Mouse (Mus musculus) liver, embryonic 12.5 days (tissue): ENCODE results near the gene Slc25a19. TPM values are rescaled to one million over a fixed set of nuclear protein-coding genes. Genes with fewer than 3 reads are reported as not detected.

ENCODE experiments used
- ATAC-seq: fragments of 200-750 bp; cut with Nextera tagmentation; 2 replicates; pipeline ENCODE4 v1.8.0; 2017; ENCODE audit warnings: moderate number of reproducible peaks, mild to moderate bottlenecking, moderate library complexity
- H3K27ac ChIP-seq: fragments of 300-500 bp; sonication (generic); 2 replicates; pipeline ENCODE4 v1.5.1; 2016; ENCODE audit warnings: mild to moderate bottlenecking
- H3K27me3 ChIP-seq: fragments of 300-500 bp; sonication (generic); replicated peaks from 2 replicates; pipeline ENCODE4 v1.6.1; 2016; ENCODE audit warnings: mild to moderate bottlenecking, moderate library complexity
- H3K36me3 ChIP-seq: fragments of 300-500 bp; sonication (generic); 2 replicates; pipeline ENCODE4 v1.6.1; 2016; ENCODE audit warnings: mild to moderate bottlenecking, moderate library complexity
- H3K4me1 ChIP-seq: fragments of 300-500 bp; sonication (generic); 2 replicates; pipeline ENCODE4 v1.6.1; 2016
- H3K4me2 ChIP-seq: fragments of 300-500 bp; sonication (generic); 2 replicates; pipeline ENCODE4 v1.6.1; 2016; ENCODE audit warnings: mild to moderate bottlenecking, moderate library complexity
- H3K4me3 ChIP-seq: fragments of 300-500 bp; sonication (generic); 2 replicates; pipeline ENCODE4 v1.5.1; 2016; ENCODE audit warnings: mild to moderate bottlenecking, moderate library complexity
- H3K9ac ChIP-seq: fragments of 300-500 bp; sonication (generic); 2 replicates; pipeline ENCODE4 v1.6.1; 2016; ENCODE audit warnings: mild to moderate bottlenecking, moderate library complexity
- H3K9me3 ChIP-seq: fragments of 300-500 bp; sonication (generic); replicated peaks from 2 replicates; pipeline ENCODE4 v1.6.1; 2016; ENCODE audit warnings: mild to moderate bottlenecking, moderate library complexity
- WGBS: fragments of 180-500 bp; shearing (Covaris S2); methylation state at CpG from one replicate; pipeline ENCODE4 v1.1.7; 2016; ENCODE audit not compliant: insufficient replicate concordance; 5-methylcytosine and 5-hydroxymethylcytosine counted together
- polyA plus RNA-seq: library from polyadenylated mRNA; unstranded; fragments of >200 nt; fragmentation: Nextera tagmentation; extraction: Ambion mirVana; gene quantifications from 2 replicates; pipeline ENCODE4 v1.2.1, GENCODE M21; 2016

Slc25a19 gene
- polyA plus RNA-seq, 1 experiment from 2014 or later, result 15.7 TPM

DNA sequence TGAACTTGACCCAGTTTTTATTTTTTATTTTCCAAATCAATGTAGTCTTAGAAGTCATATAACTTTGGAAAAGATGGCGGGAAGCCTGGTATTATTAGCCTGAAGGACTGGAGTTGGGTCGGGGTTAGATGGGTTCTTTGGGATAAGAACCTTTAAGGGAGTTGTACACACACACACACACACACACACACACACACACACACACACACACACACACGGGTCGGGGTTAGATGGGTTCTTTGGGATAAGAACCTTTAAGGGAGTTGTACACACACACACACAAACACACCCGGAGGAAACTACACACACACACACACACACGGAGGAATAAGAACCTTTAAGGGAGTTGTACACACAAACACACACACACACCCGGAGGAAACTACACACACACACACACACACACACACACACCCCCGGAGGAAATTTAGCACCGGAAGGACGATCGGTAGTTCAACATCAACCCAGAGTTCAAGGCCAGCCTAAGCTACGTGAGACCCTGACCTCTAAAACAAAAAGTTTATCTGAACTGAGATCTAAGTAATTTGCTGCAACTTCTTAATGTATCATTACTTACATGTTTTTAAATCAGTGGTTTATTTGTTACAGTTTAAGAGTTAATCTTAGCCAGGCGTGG is 488 bp upstream of the Slc25a19 start:
- Histone ChIP-seq H3K4me2 (peak overlapping the region; percentile 94), H3K9me3 (no peaks in the 10 kb centered on the region), H3K27me3 (no peaks in the 10 kb centered on the region), H3K36me3 (peaks cover 10% of the 10 kb centered on the region), H3K27ac (peak overlapping the region; percentile 72), H3K9ac (peak overlapping the region; percentile 72), H3K4me3 (peak overlapping the region; percentile 77), H3K4me1 (peaks cover 37% of the 10 kb centered on the region)
- WGBS, result 42% methylated on average over 13 of the region's 13 CpGs
- ATAC-seq, result peak; percentile 10

DNA sequence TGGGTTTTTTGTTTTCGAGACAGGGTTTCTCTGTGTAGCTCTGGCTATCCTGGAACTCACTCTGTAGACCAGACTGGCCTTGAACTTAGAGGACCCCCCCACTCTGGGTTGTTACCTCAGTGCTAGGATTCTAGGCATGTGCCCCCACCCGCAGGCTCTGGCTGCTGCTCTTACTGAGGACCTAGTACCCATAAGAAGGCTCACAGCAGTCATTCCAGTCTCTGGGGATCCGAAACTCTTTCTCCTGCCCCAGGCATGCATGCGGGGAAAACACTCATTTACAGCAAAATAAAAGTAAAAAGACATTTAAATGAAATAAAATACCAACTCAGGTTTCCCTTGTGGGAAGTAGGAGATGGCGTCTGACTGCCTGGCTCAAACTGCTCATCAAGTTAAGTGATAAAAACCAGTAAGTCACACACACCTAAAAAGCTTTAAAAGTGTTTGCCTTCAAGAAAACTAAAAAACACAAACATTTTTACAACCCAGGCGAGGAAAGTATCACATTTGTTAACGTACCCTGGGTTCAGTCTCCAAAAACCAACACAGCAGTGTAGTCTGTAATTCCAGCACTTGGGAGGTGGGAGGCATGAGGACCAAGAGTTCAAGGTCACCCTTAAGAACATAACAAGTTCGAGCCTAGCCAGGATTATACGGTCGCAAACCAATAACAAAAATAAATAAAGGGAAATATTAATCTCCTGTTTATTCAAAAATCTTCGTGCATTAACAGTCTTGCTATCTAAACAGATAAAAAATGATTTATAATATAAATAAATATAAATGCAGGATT is 1.1 kb downstream of the Slc25a19 start:
- peak overlapping the region; percentile 94 for H3K4me2 ChIP-seq
- peak overlapping the region; percentile 80 for H3K27ac ChIP-seq
- peaks cover 37% of the 10 kb centered on the region for H3K4me1 ChIP-seq
- 50% methylated on average over 11 of the region's 11 CpGs for WGBS
- H3K9ac ChIP-seq, result peak overlapping the region; percentile 80
- no peaks in the 10 kb centered on the region for H3K27me3 ChIP-seq
- peaks cover 24% of the 10 kb centered on the region for H3K36me3 ChIP-seq
- no peak for ATAC-seq
- no peaks in the 10 kb centered on the region for H3K9me3 ChIP-seq
- peak overlapping the region; percentile 77 for H3K4me3 ChIP-seq

DNA sequence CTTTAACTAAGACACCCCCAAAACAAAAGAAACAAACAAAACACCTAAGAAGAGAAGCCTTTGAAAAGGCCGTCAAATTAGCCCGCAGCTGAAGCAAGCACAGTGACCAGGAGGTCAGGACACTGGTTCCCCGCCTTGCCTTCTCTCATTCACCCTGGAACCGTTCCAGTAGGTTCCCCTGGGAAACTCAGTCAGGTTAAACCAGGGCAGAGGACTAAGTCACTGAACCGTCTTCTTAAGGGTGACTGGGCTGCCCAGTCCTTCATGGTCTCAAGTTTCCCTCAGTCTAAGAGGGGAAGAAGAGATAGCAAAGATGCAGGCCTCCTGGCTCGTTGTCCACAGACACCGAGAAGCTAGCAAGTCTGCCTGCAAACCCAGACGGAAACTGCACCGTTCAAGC is 2.2 kb downstream of the Slc25a19 start:
- WGBS, result 83% methylated on average over 9 of the region's 9 CpGs

GRCm38 (mm10) chr11:115623487-115624070 is 4.5 kb downstream of the Slc25a19 start:
- Histone ChIP-seq H3K27ac (no peak overlapping the region), H3K4me2 (no peak overlapping the region)

More for the DNA sequence above, 2.2 kb downstream of the Slc25a19 start:
- peaks cover 29% of the 10 kb centered on the region for H3K36me3 ChIP-seq
- H3K27ac ChIP-seq, result no peak overlapping the region
- ATAC-seq, result no peak
- H3K9me3 ChIP-seq, result no peaks in the 10 kb centered on the region
- H3K4me3 ChIP-seq, result no peak overlapping the region
- H3K4me1 ChIP-seq, result peaks cover 26% of the 10 kb centered on the region
- H3K9ac ChIP-seq, result no peak overlapping the region
- no peak overlapping the region for H3K4me2 ChIP-seq
- no peaks in the 10 kb centered on the region for H3K27me3 ChIP-seq

GRCm38 (mm10) chr11:115619949-115620348 is 8.1 kb downstream of the Slc25a19 start:
- H3K9ac ChIP-seq, result no peak overlapping the region
- no peaks in the 10 kb centered on the region for H3K27me3 ChIP-seq
- H3K4me2 ChIP-seq, result no peak overlapping the region
- ATAC-seq, result no peak
- no peaks in the 10 kb centered on the region for H3K9me3 ChIP-seq
- H3K36me3 ChIP-seq, result peaks cover 80% of the 10 kb centered on the region
- peaks cover 13% of the 10 kb centered on the region for H3K4me1 ChIP-seq
- no peak overlapping the region for H3K4me3 ChIP-seq
- WGBS, result 92% methylated on average over 7 of the region's 7 CpGs
- H3K27ac ChIP-seq, result no peak overlapping the region

More at GRCm38 (mm10) chr11:115623487-115624070, 4.5 kb downstream of the Slc25a19 start:
- ATAC-seq, result no peak
- WGBS, result 76% methylated on average over 9 of the region's 9 CpGs
- Histone ChIP-seq H3K4me3 (no peak overlapping the region), H3K9ac (no peak overlapping the region), H3K4me1 (peaks cover 20% of the 10 kb centered on the region), H3K36me3 (peaks cover 52% of the 10 kb centered on the region), H3K27me3 (no peaks in the 10 kb centered on the region), H3K9me3 (no peaks in the 10 kb centered on the region)

DNA sequence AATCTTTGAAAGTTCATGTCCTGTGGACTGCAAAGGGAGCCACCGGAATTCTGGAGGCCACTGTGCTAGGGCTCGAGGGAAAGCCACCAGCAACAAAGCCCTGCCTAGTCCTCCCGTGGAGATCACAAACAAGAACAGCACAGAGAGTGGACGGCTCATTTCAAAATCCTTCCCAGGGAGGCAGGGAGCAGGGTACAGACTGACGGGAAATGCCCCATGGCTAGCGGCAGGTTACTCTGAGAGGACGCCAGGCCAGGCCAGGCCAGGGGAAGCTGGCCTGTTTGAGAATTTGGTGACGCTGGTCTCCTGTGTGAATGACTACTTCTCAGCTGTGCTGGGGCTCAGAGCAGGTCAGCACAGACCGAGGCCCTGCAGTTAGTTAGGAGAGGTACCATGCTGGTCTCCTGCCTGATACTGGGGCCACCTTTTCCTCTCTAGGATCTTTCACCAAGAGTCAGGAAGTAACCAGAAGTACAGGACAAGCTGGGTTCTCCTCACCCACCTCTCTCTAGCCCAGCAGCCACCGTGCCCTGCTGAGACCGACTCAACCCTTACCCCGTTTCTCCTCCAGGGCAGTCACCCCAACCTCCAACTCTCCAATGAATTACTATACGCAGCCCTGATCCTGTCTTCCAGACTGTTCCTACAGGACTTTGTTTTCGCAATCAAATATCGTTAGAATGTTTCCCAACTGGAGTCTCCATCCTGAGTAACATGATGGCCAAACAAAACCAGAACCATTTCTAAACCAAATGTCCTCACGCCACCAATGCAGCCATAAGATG is 9.2 kb downstream of the Slc25a19 start:
- WGBS, result 84% methylated on average over 16 of the region's 16 CpGs
- no peak for ATAC-seq
- no peak overlapping the region for H3K27ac ChIP-seq
- no peak overlapping the region for H3K4me2 ChIP-seq
- H3K9ac ChIP-seq, result no peak overlapping the region
- H3K9me3 ChIP-seq, result no peaks in the 10 kb centered on the region
- peaks cover 83% of the 10 kb centered on the region for H3K36me3 ChIP-seq
- H3K27me3 ChIP-seq, result no peaks in the 10 kb centered on the region
- no peak overlapping the region for H3K4me3 ChIP-seq
- peaks cover 16% of the 10 kb centered on the region for H3K4me1 ChIP-seq

- Histone ChIP-seq H3K9ac (no peak overlapping the region), H3K27me3 (no peaks in the 10 kb centered on the region), H3K4me3 (no peak overlapping the region), H3K36me3 (peaks cover 75% of the 10 kb centered on the region), H3K9me3 (no peaks in the 10 kb centered on the region), H3K27ac (no peak overlapping the region), H3K4me2 (no peak overlapping the region), H3K4me1 (peaks cover 25% of the 10 kb centered on the region)
- WGBS, result 93% methylated on average over 2 of the region's 2 CpGs
- ATAC-seq, result no peak
Observed at GRCm38 (mm10) chr11:115618001-115618400, 10.1 kb downstream of the Slc25a19 start.

DNA sequence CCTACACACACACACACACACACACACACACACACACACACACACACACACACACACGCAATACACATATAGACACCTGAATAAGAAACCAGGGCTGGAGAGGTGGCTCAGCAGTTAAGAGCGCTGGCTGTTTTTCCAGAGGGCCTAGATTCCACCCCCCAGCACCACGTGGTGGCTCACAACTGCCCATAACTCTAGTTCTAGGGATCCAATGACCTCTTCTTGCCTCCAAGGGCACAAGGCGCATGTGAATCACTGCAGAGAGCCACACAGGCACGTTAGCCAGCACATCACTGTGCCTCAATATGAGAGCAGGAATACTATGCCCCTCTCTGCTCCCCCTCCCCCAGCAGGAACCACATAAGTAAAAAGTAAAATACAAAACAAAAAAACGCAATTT is 11.2 kb downstream of the Slc25a19 start:
- Histone ChIP-seq H3K36me3 (peaks cover 65% of the 10 kb centered on the region), H3K4me1 (peaks cover 30% of the 10 kb centered on the region), H3K9me3 (no peaks in the 10 kb centered on the region), H3K9ac (no peak overlapping the region), H3K27ac (no peak overlapping the region), H3K4me2 (no peak overlapping the region), H3K4me3 (no peak overlapping the region), H3K27me3 (no peaks in the 10 kb centered on the region)
- WGBS, result 83% methylated on average over 6 of the region's 6 CpGs
- no peak for ATAC-seq

DNA sequence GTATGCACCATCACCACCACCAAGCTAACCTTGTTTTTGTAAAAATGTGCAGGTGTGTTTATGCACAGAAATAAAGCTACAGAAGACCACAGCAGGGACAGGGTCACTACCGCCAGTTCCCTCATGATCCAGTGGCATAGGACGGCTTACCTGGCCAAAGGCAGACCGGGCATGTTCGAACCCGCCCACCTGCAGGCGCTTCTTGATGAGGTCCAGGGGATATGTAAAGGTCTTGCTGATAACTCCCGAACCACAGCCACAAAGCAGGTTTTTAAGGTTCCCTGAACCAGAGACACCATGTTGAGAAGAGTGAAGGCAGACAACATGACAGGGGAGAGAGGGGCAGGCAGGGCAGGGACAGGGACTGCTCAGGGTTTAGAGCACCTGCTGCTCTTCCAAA is 11.7 kb downstream of the Slc25a19 start:
- 88% methylated on average over 7 of the region's 7 CpGs for WGBS
- peaks cover 65% of the 10 kb centered on the region for H3K36me3 ChIP-seq
- no peak for ATAC-seq

DNA sequence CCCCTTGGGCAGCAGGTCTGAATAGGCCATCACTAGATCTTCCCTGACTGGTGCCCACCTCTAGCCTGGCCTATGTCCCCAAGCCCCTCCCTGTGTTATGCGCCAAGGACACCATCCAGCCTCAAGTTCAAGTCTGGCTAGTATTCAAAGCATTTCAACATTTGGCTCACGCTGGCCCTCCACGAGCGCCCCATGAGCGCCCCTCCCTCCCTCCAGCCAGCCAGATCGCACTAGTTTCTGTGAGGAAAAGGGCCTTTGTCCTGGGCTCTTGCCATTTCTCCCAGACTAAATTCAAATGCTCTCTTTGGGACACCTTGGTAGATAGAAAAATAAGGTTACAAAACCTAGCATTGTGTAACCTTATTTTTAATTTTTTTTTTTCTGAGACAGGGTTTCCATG is 12.2 kb downstream of the Slc25a19 start:
- WGBS, result 87% methylated on average over 6 of the region's 6 CpGs
- Histone ChIP-seq H3K9ac (no peak overlapping the region), H3K36me3 (peaks cover 60% of the 10 kb centered on the region), H3K4me1 (peaks cover 39% of the 10 kb centered on the region), H3K27ac (no peak overlapping the region), H3K4me3 (no peak overlapping the region), H3K9me3 (no peaks in the 10 kb centered on the region), H3K4me2 (no peak overlapping the region), H3K27me3 (no peaks in the 10 kb centered on the region)
- ATAC-seq, result no peak

More for the DNA sequence above, 11.7 kb downstream of the Slc25a19 start:
- Histone ChIP-seq H3K4me2 (no peak overlapping the region), H3K27ac (no peak overlapping the region), H3K9ac (no peak overlapping the region), H3K27me3 (no peaks in the 10 kb centered on the region), H3K4me3 (no peak overlapping the region), H3K9me3 (no peaks in the 10 kb centered on the region), H3K4me1 (peaks cover 35% of the 10 kb centered on the region)

DNA sequence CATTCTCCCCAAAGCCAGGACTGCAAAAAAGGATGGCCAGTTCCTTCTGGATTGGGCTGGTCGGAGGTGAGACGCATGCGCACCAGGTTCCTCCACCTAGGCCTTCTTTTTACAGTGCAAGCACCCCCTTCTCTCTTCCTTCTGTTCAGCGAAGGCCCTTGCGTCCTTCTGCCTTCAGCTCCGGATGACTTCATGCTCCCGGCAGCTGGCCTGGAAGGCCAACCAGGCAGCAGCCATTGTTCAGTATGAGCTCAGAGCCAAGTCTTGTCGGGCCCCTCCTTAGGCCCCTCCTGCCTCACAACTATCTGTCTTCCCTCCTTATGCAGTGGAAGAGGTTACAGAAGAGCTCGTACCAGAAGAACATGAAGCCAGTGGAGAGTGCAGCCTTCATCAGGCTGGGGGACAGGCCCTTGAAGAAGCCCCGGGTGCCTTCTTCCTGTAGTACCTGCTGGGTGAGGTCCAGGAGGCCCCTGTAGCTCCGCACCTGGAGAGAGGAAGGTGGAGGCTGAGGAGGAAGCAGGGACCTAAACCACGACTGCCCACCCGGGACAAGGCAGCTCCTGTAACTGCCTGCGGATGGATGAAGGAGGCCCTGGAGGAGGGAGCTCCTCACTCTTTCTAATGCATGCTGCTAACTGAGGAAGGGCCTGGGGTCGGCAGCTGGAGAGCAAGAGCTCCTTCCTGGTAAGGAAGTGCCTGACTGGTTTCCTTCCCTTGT is 12.8 kb downstream of the Slc25a19 start:
- WGBS, result 81% methylated on average over 15 of the region's 15 CpGs
- no peak for ATAC-seq
- H3K27me3 ChIP-seq, result no peaks in the 10 kb centered on the region
- H3K27ac ChIP-seq, result no peak overlapping the region
- peaks cover 39% of the 10 kb centered on the region for H3K4me1 ChIP-seq
- H3K4me2 ChIP-seq, result no peak overlapping the region
- no peak overlapping the region for H3K4me3 ChIP-seq
- no peaks in the 10 kb centered on the region for H3K9me3 ChIP-seq
- H3K36me3 ChIP-seq, result peaks cover 55% of the 10 kb centered on the region
- H3K9ac ChIP-seq, result no peak overlapping the region
